Mouse (Mus musculus) ES-Bruce4 (cell line): ENCODE measurements around the gene Dnaja4.

Experiments
- CTCF ChIP-seq: IDR thresholded peaks from one replicate; pipeline ENCODE4 v1.8.1; 2011; ENCODE audit warnings: low read depth, low read length
- EP300 ChIP-seq: IDR thresholded peaks from 2 replicates; pipeline ENCODE4 v1.6.1; 2011; ENCODE audit warnings: low read depth, low read length; ENCODE audit not compliant: insufficient read depth
- POLR2A ChIP-seq: IDR thresholded peaks from one replicate; pipeline ENCODE4 v1.8.1; 2011; ENCODE audit warnings: low read length; ENCODE audit not compliant: insufficient read depth

DNA sequence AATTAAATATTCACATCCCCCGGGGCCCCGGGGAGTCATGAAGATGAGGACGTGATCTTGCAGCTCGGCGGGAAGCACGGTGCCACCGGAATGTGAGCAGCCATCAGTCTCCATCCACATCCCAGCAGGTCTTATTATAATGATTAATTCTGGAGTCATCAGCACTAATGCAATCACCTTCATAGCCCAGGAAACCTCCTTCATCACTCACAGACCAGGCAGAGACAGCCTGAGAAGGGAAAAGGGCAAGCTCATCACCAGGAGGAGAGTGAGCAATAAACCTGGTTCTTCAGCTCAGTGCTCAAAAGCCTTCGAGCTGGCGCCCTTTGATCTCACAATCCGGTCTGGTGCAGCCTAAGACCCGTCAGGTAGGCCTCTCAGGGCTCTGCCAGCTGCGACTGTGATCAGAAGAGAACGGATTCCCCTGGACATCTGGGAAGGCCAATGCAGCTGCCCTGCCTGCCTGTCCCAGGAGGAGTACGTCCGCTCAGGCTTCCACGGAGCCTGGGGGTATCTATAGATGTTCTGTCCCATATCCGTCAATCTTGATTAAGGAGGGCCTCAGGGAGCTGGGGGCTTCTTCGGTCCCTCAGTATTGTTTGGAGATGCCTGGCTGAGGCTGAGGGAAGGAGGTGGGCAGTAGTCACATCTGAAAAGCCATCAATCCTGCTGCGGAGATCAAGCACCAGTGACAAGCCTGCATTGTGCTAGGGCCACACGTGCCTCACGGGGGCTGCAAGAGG is 53.7 kb downstream of the Dnaja4 start:
- TF ChIP-seq CTCF (no peak), POLR2A (no peak), EP300 (no peak)
